In the genomic region with DNA sequence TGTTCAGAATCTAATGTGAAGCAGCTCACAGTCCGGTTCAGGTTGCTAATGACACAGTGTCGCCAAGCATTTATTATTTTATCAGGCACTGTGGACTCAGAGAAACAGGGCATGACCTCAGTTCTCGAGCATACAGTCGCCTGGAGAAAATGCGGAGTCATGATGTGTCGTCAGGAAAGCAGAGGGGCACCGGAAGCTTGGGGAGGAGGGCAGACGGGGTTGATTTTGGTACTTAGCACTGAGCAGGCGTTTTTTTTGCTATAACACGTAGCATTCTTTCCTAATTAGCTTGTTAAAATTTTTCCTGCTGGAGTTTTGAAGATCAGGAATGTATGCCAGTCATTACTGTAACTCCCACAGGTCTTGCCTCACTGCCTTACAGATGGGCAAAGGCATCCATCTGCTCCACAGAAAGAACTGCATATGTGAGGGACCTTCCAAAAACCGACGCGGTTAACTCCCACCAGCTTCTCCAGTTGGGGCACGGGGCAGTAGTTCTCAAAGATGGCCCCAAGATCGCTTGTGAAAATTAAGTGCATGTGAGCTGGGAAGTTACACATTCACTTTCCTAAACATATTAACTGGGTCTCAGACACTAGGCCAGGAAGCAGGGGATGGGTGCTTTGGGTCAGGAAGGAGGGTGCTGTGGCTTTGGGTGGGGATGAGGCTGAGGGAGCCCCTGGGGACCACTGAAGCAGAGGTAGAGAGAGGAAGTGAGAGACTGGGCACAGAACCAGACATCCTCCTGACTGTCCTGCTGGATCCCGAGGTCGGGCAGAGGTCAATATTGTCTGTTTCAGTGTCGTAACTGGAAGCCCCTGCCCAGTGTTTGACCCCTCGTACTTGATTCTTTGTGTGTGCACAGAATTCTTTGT, we compare ENCODE assay signal across 1 mouse cellular context.
TF ChIP-seq lines count a peak whose summit lies in the region.

No protein-coding gene starts in this region.

TF ChIP-seq in MEL, 35 proteins besides CTCF, POLR2A, EP300 and RAD21 (continued from another document):
- TF ChIP-seq JUND (IDR thresholded peaks at IDR 0.05; ENCODE audit: low read depth, low read length) (no peak), MAX (IDR thresholded peaks at IDR 0.05; ENCODE audit: low read length) (0 out of 2 replicates have a peak, but pooled peaks have one; percentile 32), POLR2AphosphoS2 (IDR thresholded peaks at IDR 0.05; ENCODE audit: low read length) (no peak), NRF1 (IDR thresholded peaks at IDR 0.05; ENCODE audit: insufficient read depth, low read depth, low read length, poor library complexity, severe bottlenecking) (no peak), HCFC1 (IDR thresholded peaks at IDR 0.05; ENCODE audit: low read depth, low read length) (peak; percentile 49; the same call in 1 of the 2 replicates), SMC3 (IDR thresholded peaks at IDR 0.05; ENCODE audit: low read depth, low read length) (no peak), KAT2A (conservative IDR thresholded peaks at IDR 0.05; ENCODE audit: low read depth, low read length) (no peak), USF1 (IDR thresholded peaks at IDR 0.05; ENCODE audit: low read depth, low read length) (no peak), USF2 (IDR thresholded peaks at IDR 0.05; ENCODE audit: borderline replicate concordance in 1 of 2, insufficient read depth in 1 of 2, low read depth in 1 of 2, low read length in 2 of 2) (no peak), SIN3A (IDR thresholded peaks at IDR 0.05; ENCODE audit: low read length) (peak; percentile 35; the same call in 1 of the 2 replicates), NELFE (IDR thresholded peaks at IDR 0.05; ENCODE audit: low read depth, low read length) (peak; percentile 45), UBTF (IDR thresholded peaks at IDR 0.05; ENCODE audit: borderline replicate concordance, insufficient read depth, low read depth, low read length) (no peak), POLR2AphosphoS5 (IDR thresholded peaks at IDR 0.05; ENCODE audit: borderline replicate concordance, low read depth, low read length) (no peak), GABPA (IDR thresholded peaks at IDR 0.05; ENCODE audit: low read depth, low read length) (peak; percentile 98), GATA1 (IDR thresholded peaks at IDR 0.05; ENCODE audit: low read depth, low read length) (no peak), ZC3H11A (IDR thresholded peaks at IDR 0.05; ENCODE audit: low read depth, low read length) (no peak)
